Mouse (Mus musculus) frontal cortex, postnatal 25 days (tissue): ENCODE data around the gene Rragd.
"Not testable (repeated sequence)": the region's sequence is repeated elsewhere in the genome, so short reads cannot be mapped to it uniquely, and the experiment has no call there.

Source experiments
- DNase-seq, 2 experiments: peaks; one replicate each; pipeline ENCODE4 v3.0.0; 2022; ENCODE audit warnings: low spot score in 2 of 2

Gene Rragd

DNA sequence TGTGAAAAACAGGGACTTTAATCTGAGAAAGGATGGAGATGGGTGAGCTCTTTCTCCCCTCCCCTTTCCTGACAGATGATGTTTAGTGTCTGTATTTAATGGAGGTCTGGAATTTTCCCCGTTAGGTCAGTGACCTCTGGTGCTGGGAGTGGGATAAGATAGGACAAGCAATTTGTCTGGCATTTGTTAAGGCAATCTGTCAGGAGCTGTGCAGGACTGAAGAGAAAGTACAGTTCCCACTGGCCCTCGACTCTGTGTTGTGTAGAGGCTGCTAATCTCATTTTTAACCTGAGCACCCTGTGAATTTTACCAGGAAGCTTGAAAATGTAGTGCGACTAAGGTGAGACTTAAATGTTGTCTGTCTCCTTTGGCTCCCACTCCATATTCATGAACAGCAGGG, 2.8 kb downstream of the Rragd start:
- no peak for DNase-seq

DNA sequence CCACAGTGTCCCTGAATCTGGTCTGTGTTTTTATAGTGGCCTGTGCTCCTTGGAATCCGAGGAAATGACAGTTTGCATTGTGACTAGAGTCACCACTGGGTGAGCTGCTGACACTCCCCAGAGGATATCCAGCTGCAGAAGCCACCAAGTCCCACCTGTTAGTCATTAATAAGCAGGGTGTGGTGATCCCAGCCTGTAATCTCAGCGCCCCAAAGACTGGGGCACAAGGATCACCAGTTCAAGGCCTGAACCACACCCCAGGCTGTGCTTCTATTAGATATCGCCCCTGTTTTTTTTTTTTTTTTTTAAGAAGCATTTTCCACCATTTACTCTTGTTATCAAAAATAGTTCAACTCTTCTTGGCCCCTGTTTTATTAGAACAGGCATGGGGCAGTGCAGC, 4.2 kb downstream of the Rragd start:
- DNase-seq: no peak

GRCm38 (mm10) chr4:32989346-32989745, 6.5 kb downstream of the Rragd start:
- DNase-seq: no peak

DNA sequence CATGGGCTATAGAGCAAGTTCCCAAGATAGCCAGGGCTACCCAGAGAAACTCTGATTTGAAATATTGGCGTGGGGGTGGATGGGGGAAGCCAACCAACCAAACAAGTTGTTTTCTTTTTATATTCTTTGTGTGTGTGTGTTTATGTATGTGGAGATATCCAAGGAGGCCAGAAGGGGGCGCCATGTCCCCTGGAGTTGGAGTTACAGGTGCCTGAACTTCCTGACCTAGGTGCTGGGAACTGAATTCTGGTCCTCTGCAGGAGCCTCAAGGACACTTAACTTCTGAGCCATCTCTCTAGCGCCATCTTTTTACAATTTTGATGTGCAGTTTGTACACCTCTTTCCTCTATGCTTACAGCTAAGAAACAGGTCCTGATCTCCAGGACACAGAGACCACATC, 11.3 kb downstream of the Rragd start:
- DNase-seq: no peak

- no peak for DNase-seq
These were observed 13.2 kb downstream of the Rragd start for GRCm38 (mm10) chr4:32996083-32996482.

DNA sequence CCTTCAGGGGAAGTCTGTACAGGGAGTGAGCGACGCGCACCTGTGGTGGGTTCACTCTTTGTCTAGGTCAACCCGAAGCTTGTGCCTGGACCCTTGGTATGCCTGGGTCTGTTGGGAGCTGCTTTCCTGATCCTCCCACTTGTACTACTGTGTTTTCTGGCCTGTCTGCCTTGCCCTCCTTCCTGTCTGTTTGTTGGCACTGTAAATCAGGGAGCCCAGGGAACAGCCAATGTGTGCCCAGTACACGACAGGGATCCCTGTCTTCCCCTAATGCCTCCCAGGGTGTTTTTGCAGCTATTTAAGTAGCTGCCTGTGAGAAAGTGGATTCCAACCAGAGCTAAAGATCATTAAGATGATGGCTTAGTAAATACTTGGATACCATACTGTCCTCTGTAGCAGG, 14.7 kb downstream of the Rragd start:
- no peak for DNase-seq

DNA sequence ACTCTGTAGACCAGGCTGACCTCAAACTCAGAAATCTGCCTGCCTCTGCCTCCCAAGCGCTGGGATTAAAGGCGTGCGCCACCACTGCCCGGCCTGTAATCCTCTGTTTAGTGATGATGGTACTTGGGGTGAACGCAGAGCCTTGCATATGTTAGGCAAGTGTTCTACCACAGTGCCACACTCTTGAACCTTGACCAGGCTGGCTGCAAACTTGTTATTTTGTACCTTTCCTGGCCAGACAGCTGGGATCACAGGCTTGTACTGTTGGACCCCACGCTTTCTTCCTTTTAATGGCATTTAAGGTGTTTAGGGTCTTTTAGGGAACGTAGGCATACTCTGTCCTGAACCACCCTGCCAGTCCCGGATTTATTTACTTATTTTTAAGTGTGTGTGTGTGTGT, 16.2 kb downstream of the Rragd start:
- DNase-seq: no peak

DNA sequence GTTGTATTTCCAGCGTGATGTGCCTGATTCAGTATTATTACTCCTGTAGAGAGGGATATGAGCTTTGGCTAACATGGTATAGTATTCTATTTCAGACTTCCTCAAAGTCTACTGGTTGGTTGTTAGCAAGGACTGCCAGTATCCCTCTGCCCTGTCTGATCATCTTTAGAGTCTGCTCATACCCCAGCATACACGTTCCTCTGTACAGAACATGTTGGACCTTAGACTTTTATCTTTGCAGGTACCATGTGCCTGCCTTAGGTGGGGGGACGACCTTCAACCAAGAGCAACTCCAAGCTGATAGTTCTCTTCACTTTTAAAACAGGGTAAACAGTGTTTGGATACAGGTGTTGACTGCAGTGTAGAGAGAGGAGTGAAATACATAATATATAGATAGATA, 19.2 kb downstream of the Rragd start:
- DNase-seq: no peak

DNA sequence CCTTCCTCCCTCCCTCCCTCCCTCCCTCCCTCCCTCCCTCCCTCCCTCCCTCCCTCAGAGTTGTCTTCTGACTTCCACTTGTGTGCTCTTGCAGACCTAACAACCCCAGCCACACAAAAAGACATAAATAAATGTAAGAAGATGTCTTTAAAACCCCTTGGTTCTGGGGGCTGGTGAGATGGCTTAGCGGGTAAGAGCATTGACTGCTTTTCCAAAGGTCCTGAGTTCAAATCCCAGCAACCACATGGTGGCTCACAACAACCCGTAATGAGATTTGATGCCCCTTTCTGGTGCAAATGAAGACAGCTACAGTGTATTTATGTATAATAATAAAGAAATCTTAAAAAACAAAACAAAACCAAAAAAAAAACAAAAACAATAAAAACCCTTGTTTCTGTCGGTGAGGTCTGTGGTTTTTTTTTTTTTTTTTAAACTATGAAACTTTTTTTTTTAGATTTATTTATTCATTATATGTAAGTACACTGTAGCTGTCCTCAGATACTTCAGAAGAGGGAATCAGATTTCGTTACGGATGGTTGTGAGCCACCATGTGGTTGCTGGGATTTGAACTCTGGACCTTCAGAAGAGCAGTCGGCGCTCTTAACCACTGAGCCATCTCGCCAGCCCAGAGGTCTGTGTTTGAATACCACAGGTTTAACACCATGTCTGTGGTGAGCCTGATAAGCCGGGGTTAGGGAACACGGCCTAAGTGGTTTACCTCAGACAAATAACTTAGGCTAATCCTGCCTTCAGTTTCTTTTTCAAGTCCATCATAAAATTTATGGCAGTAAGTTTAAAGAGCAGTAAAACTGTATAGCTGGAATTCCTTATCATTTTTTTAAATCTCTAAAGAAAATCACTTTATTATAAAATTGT, 23.0 kb downstream of the Rragd start:
- DNase-seq: not testable (repeated sequence)

DNA sequence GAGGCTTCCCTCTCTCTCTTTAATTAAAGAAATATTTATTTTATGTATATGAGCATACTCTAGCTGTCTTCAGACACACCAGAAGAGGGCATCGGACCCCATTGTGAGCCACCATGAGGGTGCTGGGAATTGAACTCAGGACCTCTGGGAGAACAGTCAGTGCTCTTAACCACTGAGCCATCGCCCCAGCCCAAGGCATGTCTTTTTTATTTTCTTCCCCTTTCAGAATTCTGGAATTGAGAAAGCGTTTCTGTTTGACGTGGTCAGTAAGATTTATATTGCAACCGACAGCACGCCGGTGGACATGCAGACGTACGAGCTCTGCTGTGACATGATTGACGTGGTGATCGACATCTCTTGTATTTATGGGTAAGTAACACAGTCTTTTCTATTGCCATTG, 24.0 kb downstream of the Rragd start:
- no peak for DNase-seq

DNA sequence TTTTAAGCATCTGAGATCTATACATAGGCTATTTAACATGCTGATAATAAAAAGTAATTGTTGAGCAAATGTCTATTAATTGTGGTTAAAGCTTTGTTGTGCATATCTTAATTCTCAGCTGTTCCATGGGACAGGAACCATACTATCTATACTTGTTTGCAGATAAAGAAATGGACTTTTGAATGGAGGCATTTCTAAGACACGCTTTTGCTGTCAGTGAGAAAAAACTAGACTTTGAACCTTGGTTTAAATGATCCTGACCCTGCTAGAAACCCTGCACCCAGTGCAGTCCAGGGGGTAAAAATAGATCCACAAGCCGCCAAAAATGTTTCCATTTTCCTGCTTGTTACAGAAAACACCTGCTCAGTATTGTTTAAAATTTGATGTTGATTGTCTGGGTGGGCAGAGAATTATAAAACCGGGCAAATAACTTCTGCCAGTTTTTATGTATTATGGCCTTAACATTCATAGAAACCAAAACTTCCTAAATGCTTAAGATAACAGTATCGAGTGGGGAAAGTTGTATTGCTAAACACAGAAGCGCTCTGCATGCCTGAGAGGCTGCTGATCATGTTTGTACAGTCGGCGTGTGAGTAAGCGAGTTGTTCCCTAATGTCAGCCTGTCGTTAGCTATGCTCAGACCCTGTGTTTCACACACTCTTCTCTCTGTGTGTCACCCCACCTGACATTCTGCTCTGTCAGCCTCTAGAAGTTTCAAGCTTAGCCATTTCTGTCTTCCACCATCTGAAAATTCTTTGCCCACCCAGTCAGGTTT, 24.8 kb downstream of the Rragd start:
- no peak for DNase-seq

DNA sequence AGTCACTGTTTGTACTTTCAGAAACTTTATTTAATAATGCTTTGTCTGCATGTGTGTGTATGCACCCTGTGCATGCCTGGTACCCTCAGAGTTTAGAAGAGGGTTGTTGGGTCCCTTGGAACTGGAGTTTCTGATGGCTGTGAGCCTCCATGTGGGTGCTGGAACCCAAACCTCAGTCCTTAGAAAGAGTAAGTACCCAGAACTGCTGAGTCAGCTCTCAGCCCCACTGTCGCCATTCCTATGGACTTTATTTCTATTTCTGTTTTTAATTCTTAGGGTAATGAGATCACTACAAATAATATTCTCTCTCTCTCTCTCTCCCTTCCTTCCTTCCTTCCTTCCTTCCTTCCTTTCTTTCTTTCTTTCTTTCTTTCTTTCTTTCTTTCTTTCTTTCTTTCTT, 27.2 kb downstream of the Rragd start:
- DNase-seq: no peak

GRCm38 (mm10) chr4:33012484-33012883, 29.6 kb downstream of the Rragd start:
- no peak for DNase-seq

GRCm38 (mm10) chr4:33018361-33018999, 35.6 kb downstream of the Rragd start:
- DNase-seq: peak; percentile 82 to 92

DNA sequence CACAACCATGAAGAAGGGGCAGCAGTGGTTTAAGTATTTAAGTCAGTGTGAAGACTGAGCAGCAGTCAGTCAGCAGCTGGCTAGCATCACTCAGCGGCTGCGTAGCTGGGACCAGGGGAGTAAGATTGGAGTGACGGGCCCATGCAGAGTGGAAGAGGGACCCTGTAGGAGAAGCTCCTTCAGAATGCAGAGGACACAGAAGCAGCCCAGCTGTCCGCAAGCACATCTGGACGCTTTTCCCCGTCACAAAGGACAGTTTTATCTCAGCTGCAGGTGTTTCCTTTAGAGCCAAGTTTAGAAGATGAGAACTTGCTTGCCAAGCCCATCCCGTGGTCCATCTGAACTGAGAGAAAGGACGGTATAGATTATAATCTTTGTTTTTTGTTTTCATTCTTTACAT, 41.6 kb downstream of the Rragd start:
- DNase-seq: no peak

DNA sequence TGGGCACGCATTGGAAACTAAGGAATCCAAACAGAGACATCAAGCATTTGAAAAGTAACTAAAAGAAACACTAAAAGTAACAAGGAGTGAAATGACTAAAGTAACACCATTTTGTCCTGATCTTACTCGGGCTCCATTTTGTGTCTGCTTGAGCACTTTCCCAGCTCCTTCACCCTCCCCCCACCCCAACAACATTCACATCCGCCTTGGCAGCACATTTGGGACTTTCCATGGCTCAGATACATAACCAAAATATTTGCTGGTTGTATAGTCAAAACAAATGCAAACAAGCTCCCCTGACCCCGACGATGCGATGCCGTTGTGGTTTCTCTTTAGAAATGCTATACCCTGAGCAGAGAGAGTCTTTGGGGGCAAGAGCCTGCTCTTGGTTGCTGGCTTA, 46.3 kb downstream of the Rragd start:
- no peak for DNase-seq

GRCm38 (mm10) chr4:33030264-33031194, 47.7 kb downstream of the Rragd start:
- DNase-seq: peak; percentile 4 to 44

- DNase-seq: peak; percentile 65 to 79
These were observed 48.5 kb downstream of the Rragd start, which contains the start of gene Ube2j1 for GRCm38 (mm10) chr4:33031195-33031960. Gene Ube2j1 (plus strand): TSS chr4:33031416.

- no peak for DNase-seq
These were observed 49.2 kb downstream of the Rragd start for GRCm38 (mm10) chr4:33032045-33032444.

DNA sequence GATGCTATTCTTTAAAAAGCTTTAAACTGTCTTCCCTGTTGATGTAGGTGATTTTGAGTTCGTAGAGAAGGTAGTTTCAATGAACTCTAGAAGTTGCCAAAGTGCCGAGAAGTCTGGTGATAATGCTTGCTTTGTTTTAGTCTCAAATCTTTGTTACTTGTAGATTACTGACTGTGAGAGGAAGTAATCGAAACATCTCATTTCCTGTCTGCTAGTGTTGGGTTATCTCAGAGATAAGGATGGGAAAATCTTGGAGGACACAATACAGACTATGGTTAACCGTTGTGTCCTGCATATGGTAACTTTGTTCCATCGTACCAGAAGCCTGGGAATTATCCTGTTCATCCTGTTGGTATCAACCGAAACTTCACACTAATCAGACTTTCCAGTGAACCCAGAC, 50.7 kb downstream of the Rragd start:
- no peak for DNase-seq

- DNase-seq: no peak
These were observed 57.0 kb downstream of the Rragd start for GRCm38 (mm10) chr4:33039826-33040225.
